Mouse (Mus musculus) lung, embryonic 14.5 days (tissue): ENCODE data around the gene Tom1. TPM values are rescaled to one million over a fixed set of nuclear protein-coding genes. Genes with fewer than 3 reads are reported as not detected.

Experiments
- ATAC-seq: fragments of 200-750 bp; cut with Nextera tagmentation; 2 replicates; pipeline ENCODE4 v1.8.0; 2017; ENCODE audit warnings: mild to moderate bottlenecking, moderate TSS enrichment, moderate library complexity; ENCODE audit not compliant: insufficient read depth
- DNase-seq: peaks from one replicate; pipeline ENCODE4 v3.0.0-alpha.2; 2015
- H3K27ac ChIP-seq: fragments of 300-500 bp; sonication (generic); 2 replicates; pipeline ENCODE4 v1.5.1; 2014; ENCODE audit warnings: low read depth, mild to moderate bottlenecking, moderate library complexity
- H3K27me3 ChIP-seq: fragments of 300-500 bp; sonication (generic); 2 replicates; pipeline ENCODE4 v1.6.1; 2014; ENCODE audit warnings: low read length, control low read depth; ENCODE audit not compliant: insufficient read depth
- H3K36me3 ChIP-seq: fragments of 300-500 bp; sonication (generic); 2 replicates; pipeline ENCODE4 v1.6.1; 2014; ENCODE audit warnings: control low read depth; ENCODE audit not compliant: insufficient read depth
- H3K4me1 ChIP-seq: fragments of 300-500 bp; sonication (generic); 2 replicates; pipeline ENCODE4 v1.6.1; 2014; ENCODE audit warnings: antibody characterized with exemption, control low read depth; ENCODE audit not compliant: insufficient read depth
- H3K4me2 ChIP-seq: fragments of 300-500 bp; sonication (generic); 2 replicates; pipeline ENCODE4 v1.6.1; 2014; ENCODE audit warnings: mild to moderate bottlenecking
- H3K4me3 ChIP-seq: fragments of 300-500 bp; sonication (generic); 2 replicates; pipeline ENCODE4 v1.5.1; 2014; ENCODE audit warnings: low read depth, low read length
- H3K9ac ChIP-seq: fragments of 300-500 bp; sonication (generic); 2 replicates; pipeline ENCODE4 v1.6.1; 2014
- H3K9me3 ChIP-seq: fragments of 300-500 bp; sonication (generic); 2 replicates; pipeline ENCODE4 v1.6.1; 2016; ENCODE audit warnings: low read depth, low read length, control low read depth
- CTCF ChIP-seq: IDR thresholded peaks from 2 replicates; pipeline ENCODE4 v1.5.1; 2016; ENCODE audit warnings: antibody characterized with exemption, low read depth
- WGBS: fragments of 180-500 bp; shearing (Covaris S2); extraction: QIAGEN DNeasy Blood & Tissue Kit; methylation state at CpG from one replicate; pipeline ENCODE4 v1.1.7; 2014; 5-methylcytosine and 5-hydroxymethylcytosine counted together
- polyA plus RNA-seq: library from polyadenylated mRNA; unstranded; fragments of >200 nt; fragmentation: Nextera tagmentation; extraction: Ambion mirVana; gene quantifications from 2 replicates; pipeline ENCODE4 v1.2.1, GENCODE M21; 2014

Tom1 gene
- 18.7 and 20.8 TPM in 2 replicates for polyA plus RNA-seq

GRCm38 (mm10) chr8:75033511-75034243, at the start of gene Tom1:
Gene Tom1, plus strand, starts transcription at chr8:75033705.
- peak within 1 kb of the TSS; percentile 78 for H3K4me2 ChIP-seq
- under 1% methylated on average over 62 of the region's 62 CpGs for WGBS
- peak within 1 kb of the TSS; percentile 54 for H3K4me3 ChIP-seq
- peaks cover 31% of the 10 kb centered on the region for H3K36me3 ChIP-seq
- H3K27me3 ChIP-seq: no peaks in the 10 kb centered on the region
- no peak for TF ChIP-seq CTCF
- DNase-seq (peak; percentile 99), ATAC-seq (peak; percentile 99)
- H3K9me3 ChIP-seq: no peaks in the 10 kb centered on the region
- H3K9ac ChIP-seq: peak within 1 kb of the TSS; percentile 62
- peak within 1 kb of the TSS; percentile 59 for H3K27ac ChIP-seq
- no peaks in the 10 kb centered on the region for H3K4me1 ChIP-seq

- Histone ChIP-seq H3K9me3 (no peaks in the 10 kb centered on the region), H3K4me2 (no peak overlapping the region), H3K9ac (no peak overlapping the region), H3K27me3 (no peaks in the 10 kb centered on the region), H3K36me3 (no peaks in the 10 kb centered on the region), H3K4me3 (no peak overlapping the region), H3K27ac (no peak overlapping the region), H3K4me1 (no peaks in the 10 kb centered on the region)
- no peak for DNase-seq
- ATAC-seq: no peak
- WGBS: 74% methylated on average over 5 of the region's 5 CpGs
- no peak for TF ChIP-seq CTCF
Measured at GRCm38 (mm10) chr8:74987436-74987835, 46.1 kb upstream of the Tom1 start.

GRCm38 (mm10) chr8:74990021-74990420, 43.5 kb upstream of the Tom1 start:
- DNase-seq: peak; percentile 52
- WGBS: 5% methylated on average over 15 of the region's 15 CpGs
- H3K4me3 ChIP-seq: no peak overlapping the region
- ATAC-seq: no peak
- H3K4me1 ChIP-seq: no peaks in the 10 kb centered on the region
- no peak overlapping the region for H3K9ac ChIP-seq
- peak overlapping the region; percentile 53 for H3K4me2 ChIP-seq
- H3K27ac ChIP-seq: no peak overlapping the region
- H3K9me3 ChIP-seq: no peaks in the 10 kb centered on the region
- H3K36me3 ChIP-seq: no peaks in the 10 kb centered on the region
- TF ChIP-seq CTCF: no peak
- H3K27me3 ChIP-seq: no peaks in the 10 kb centered on the region

DNA sequence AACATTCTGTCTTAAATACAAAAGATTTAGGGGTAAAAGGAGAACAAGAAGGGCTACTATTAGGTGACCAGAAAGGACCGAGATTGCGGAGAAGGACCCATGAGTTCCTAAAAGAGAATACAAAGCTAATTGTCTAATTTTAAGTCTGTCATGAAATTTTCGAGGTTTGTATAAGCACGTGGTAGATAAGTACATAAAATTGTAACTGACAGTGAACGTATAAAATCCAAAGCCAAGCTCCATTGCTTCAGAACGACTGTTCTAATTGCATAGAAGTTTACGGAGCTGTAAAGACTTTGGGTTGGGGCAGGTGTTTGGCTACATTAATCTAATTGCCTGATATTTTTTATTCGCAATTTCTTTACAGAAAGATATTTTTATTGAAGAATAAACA, 40.4 kb upstream of the Tom1 start, which contains the start of gene Hmgxb4:
Gene Hmgxb4 (plus strand): TSS at position 276 of the 394 bp plus-strand sequence.
- Histone ChIP-seq H3K36me3 (no peaks in the 10 kb centered on the region), H3K27me3 (no peaks in the 10 kb centered on the region), H3K4me1 (no peaks in the 10 kb centered on the region), H3K4me2 (peak within 1 kb of the TSS; percentile 56), H3K9ac (peak within 1 kb of the TSS; percentile 99), H3K9me3 (no peaks in the 10 kb centered on the region), H3K27ac (peak within 1 kb of the TSS; percentile 97), H3K4me3 (peak within 1 kb of the TSS; percentile 86)
- ATAC-seq: 0 out of 2 replicates have a peak, but pooled peaks have one; percentile 5
- DNase-seq: no peak
- TF ChIP-seq CTCF: no peak
- 11% methylated on average over 8 of the region's 8 CpGs for whole genome bisulfite sequencing

DNA sequence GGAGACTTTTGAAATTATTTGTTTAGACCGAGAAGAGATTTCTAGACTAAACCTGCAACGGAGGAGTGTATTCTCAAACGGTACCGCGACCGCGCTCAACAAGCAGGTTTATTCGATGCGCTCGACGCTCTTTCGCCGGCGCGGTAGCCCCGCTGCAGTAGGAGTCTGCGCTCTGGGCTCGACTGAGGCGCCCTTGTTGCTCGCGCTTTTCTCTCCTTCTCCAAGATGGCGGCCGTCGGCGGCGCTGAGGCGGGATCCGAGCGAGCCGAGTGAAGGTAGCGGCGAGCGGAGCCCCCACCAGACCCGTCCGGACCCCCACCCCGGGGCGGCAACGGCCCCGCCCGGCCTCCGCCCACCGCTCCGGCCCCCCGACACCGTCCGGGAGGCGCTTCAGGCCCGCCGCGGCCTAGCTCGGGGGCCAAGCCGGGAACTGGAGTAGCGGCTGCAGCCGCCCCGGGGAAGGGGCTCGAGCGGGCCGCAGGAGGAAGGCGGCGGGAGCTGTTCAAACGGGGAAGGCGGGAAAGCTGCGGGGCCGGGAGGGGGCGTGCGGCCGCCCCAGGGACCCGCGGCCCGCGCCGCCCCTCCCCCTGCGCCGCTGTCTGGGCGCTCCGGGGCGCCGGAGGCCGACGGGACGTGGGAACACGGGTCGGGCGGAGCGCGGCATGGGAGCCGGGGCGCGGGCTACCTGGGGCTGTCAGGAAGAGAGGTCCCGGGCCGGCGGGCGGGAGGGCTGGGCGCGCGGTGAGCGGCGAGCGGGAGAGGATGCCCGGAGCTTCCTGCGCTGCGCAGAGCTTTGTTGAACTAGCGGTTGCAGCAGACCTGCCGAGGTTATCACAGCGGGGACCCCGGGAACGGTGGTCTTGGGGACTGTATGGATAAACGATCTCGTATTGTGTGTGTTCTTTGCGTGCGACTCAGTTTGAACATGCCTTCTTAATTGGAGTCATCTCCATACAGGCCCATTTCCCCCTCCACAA, 39.7 kb upstream of the Tom1 start:
- under 1% methylated on average over 91 of the region's 111 CpGs for WGBS
- H3K27me3 ChIP-seq: no peaks in the 10 kb centered on the region
- H3K9ac ChIP-seq: peak overlapping the region; percentile 99
- H3K27ac ChIP-seq: peak overlapping the region; percentile 97
- H3K4me3 ChIP-seq: peak overlapping the region; percentile 86
- no peak for TF ChIP-seq CTCF
- peaks cover 4% of the 10 kb centered on the region for H3K36me3 ChIP-seq
- ATAC-seq (peak; percentile 95), DNase-seq (peak; percentile 94)
- H3K4me1 ChIP-seq: no peaks in the 10 kb centered on the region
- no peaks in the 10 kb centered on the region for H3K9me3 ChIP-seq
- H3K4me2 ChIP-seq: peak overlapping the region; percentile 56

DNA sequence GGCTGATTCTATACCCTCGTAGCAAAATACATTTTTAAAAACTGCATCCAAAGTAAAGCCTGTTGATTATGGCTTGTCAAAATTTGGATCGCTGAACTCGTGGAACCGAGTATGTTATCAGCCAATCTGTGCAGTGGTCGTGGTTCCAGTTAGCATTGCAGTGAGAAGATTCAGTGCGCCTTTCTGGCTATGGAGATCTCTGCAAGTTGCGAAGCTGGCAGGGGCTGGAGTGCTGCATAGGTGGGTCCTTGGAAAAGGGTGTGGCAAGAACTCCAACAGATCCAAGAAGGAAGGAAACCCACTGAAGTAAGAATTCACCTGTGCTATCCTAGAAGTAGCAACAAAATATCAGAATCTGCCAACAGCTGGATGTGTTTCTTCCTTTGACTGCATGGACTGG, 39.0 kb upstream of the Tom1 start:
- no peak for TF ChIP-seq CTCF
- Histone ChIP-seq H3K27ac (peak overlapping the region; percentile 97), H3K4me1 (no peaks in the 10 kb centered on the region), H3K27me3 (no peaks in the 10 kb centered on the region), H3K9me3 (no peaks in the 10 kb centered on the region), H3K4me3 (peak overlapping the region; percentile 86), H3K4me2 (peak overlapping the region; percentile 56), H3K9ac (peak overlapping the region; percentile 99), H3K36me3 (peaks cover 11% of the 10 kb centered on the region)
- WGBS: 5% methylated on average over 7 of the region's 7 CpGs
- DNase-seq: peak; percentile 52
- ATAC-seq: 0 out of 2 replicates have a peak, but pooled peaks have one; percentile 23
